Mouse (Mus musculus) cerebellum, adult (tissue): ENCODE results near the gene Rpl38.

Experiments used
- ATAC-seq: cut with Nextera tagmentation; 2 replicates; pipeline ENCODE4 v1.9.2; 2017; ENCODE audit warnings: mild to moderate bottlenecking, moderate library complexity, mixed read lengths; ENCODE audit not compliant: insufficient number of reproducible peaks, low FRiP score, low TSS enrichment

Rpl38 gene

GRCm38 (mm10) chr11:114668301-114668710 lies at the start of gene Rpl38:
Gene Rpl38, plus strand, starts transcription at chr11:114668524.
- ATAC-seq, result peak; percentile 77

- ATAC-seq, result no peak
Measured at GRCm38 (mm10) chr11:114618697-114619417, 49.5 kb upstream of the Rpl38 start.

DNA sequence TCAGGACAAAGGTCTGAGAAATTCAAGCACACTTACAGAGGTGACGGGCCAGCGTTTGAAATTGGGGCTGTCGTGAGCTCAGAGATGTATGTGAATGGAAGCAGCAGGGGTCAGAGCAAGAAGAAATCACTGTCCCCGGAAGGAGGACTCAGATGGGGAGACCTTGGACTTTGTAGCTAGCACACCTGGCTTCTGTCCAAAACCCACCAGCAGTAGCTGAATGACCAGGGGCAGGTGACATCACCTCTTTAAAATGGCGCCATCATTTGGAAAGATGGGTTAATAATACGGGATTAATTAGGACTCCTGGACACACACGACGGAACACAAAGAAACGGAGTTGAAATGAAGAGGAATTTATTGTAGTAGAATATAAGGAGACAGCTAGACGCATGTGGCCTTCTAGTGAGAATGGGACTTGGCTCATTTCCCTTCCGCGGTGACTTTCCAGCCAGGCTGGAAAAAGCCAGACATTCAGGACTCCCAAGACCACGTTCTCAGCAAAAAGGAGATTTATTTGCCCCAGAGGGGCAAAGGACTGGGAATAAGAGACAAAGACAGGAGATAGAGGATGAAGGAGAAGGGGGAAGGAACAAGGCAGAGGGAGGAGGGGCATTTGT lies 42.1 kb upstream of the Rpl38 start:
- ATAC-seq, result no peak

DNA sequence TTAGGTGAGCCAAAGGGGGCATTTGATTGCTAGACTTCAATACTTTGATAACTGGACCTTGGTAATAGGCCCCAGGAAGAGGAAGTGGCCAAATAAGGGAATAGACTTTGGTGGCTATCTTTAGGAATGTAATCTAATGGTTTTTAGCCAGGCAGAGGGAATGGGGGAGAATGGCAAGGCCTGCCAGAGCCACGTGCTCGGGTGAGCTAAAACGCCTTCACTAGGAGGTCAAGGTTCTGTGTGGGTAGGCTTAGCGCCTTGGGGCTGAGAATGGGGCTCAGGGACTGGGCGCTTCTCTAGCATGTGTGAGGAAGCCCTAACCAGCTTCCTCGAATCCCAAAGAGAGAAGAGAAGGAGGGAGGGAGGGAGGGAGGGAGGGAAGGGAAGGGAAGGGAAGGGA lies 41.3 kb upstream of the Rpl38 start:
- no peak for ATAC-seq

DNA sequence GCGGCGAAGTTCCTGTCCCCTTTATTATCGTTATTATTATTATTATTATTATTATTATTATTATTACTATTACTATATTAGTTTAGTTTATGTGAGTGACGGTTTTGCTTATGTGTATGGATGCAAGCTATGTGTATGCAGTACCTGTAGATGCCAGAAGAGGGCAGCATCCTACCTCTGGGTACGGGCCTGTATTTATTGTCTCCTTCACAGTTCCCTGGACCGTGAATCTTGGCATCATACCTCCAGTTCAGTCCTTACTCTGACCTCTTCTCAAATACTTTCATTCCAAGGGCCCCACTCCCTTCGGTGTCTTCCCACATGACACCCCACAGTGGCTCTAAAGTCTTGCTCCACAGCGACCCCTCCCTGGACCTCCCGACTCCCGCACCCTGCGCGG lies 40.3 kb upstream of the Rpl38 start:
- no peak for ATAC-seq

DNA sequence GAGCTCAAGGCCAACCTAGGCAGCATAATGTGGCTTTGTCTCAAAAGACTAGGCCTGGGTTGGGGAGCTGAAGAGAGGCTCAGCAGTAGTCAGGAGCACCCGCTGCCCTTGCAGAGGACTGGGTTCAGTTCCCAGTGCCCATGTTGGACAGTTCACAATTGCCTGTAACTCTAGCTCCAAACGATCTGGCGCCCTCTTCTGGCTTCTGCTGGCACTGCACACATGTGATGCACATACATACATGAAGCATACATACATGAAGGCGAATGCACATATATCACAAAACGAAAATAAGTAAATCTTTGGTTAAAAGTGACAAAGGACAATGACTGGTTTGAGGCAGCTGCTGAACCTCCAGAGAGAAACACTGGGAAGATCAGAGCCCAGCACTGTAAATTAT lies 38.3 kb upstream of the Rpl38 start:
- ATAC-seq, result no peak

GRCm38 (mm10) chr11:114632266-114632665 lies 36.1 kb upstream of the Rpl38 start:
- ATAC-seq, result no peak

GRCm38 (mm10) chr11:114636292-114636691 lies 32.0 kb upstream of the Rpl38 start:
- peak; percentile 73; the same call in 1 of the 2 replicates for ATAC-seq

DNA sequence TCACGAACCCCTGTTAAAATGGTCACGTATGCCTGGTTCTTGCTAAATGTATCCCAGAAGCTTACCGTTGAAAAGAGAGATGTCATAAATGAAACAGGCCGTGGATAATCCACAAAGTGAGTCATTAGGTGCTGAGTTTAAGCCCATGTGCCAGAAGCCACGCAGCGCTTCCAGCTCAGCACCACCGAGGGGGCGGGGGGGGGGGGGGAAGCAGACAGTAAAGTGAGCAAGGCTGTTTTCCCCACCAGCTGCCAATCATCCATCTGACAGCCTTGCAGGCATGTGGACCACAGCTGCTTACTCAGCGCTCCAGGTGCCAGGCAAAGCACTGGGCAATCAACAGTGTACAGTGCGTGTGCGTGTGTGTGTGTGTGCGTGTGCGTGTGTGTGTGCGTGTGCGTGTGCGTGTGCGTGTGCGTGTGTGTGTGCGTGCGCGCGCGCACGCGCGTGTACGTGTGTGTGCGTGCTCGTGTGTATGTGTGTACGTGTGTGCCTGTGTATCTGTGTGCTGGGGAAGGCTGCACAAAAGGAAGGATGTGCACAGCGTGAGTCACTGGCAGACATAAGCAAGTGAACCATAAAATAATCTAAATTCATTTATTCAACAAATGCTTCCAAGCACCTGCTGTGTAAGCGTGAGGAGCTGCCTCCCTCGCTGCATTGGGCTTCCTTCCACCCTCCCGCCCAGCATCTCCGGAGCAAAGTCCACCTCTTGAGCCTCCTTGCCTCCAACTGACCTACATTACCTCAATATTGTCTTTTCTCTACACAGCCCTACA lies 31.4 kb upstream of the Rpl38 start:
- ATAC-seq, result no peak

DNA sequence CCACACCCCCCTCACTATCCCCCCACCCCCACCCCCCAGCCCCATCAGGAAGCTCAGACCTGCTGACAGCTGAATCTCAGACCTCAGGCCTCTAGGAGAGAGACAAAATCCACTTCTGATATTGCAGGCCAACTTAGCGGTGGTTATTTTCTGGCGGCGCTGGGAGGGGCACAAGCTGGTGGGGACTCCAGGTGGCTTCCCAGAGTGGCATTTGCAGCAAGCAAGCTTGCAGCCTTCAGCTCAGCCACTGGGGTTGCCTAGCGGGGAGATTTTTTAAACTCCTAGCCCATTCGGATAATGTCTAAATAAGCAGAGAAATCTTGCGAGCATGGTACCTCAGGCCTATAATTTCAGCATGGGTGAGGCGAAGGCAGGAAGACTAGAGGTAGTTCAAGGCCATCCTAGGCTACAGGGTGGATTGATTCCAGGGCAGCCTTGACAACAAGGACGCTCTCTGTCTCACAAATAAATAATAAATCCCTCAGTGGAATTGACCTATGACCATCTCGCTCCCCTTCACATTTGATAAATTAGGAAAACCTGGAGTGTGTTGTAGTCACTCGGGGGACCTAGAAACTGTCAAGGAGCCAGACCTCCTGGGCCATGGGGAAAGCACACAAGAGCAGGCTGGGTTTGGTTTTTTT lies 29.6 kb upstream of the Rpl38 start:
- ATAC-seq, result no peak

- no peak for ATAC-seq
Measured at GRCm38 (mm10) chr11:114639681-114640103, 28.6 kb upstream of the Rpl38 start.

DNA sequence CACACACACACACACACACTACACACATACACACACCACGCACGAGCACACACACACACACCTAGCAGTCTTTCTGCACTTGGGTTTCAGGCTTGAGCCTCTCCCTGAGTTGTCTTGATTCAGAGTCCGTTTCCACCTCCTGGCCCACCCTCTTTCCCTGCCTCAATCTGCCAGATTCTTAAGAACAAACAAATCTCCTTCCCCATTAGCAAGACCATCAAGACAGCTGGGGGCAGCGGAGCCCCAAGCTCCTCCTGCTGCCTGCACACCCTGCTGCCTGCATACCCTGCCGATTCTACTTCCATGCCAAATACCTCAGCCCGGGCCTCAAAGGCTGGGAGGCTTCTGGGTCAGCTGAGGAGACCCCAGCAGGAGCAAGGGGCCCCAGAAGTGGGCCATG lies 27.7 kb upstream of the Rpl38 start:
- no peak for ATAC-seq

- ATAC-seq, result no peak
Measured at GRCm38 (mm10) chr11:114641136-114641535, 27.2 kb upstream of the Rpl38 start.

- ATAC-seq, result no peak
Measured at GRCm38 (mm10) chr11:114642184-114642583, 26.1 kb upstream of the Rpl38 start.

DNA sequence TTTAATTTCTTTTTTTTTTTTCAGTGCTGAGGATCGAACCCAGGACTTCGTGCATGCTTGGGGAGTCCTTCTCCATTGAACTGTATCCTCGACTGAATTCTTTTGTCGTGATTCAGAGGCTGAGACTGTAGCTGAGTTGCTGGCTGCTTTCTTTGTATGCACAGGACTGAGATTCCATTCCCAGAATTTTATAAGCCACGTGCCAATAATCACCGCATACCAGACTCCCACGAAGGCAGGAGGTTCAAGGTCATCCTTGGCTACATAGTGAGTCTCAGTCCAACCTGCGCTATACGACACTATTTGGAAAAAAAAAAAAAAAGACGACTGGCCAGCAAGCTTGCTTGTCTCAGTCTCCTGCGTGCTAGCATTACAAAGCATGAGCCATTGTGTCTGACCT lies 25.4 kb upstream of the Rpl38 start:
- ATAC-seq, result no peak

GRCm38 (mm10) chr11:114644122-114644521 lies 24.2 kb upstream of the Rpl38 start:
- ATAC-seq, result no peak

- no peak for ATAC-seq
Measured at GRCm38 (mm10) chr11:114649510-114649909, 18.8 kb upstream of the Rpl38 start.

- ATAC-seq, result no peak
Measured at GRCm38 (mm10) chr11:114652531-114652930, 15.8 kb upstream of the Rpl38 start.

DNA sequence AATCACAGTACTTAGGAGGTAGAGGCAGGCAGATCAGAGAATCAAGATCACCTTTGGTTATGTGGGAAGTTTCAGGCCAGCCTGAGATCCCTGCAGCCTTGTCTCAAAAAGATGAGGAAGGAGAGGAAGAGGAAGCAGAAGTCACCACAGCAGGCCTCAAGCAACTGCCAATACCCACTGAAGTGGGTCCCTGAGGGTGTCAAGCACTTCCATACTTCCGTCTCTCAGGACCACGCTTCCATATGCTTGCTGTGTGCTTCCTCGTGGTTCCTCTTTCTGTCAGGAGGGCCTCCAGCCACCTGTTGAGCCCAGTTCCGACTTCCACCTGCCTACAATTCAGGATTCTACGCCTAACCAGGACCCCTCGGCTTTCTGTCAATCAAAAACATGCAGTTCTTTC lies 14.7 kb upstream of the Rpl38 start:
- ATAC-seq, result no peak

GRCm38 (mm10) chr11:114654552-114654951 lies 13.8 kb upstream of the Rpl38 start:
- no peak for ATAC-seq
